Mouse (Mus musculus) thymus, adult 2 months (tissue): ENCODE results near the gene Suclg2. TPM values are rescaled to one million over a fixed set of nuclear protein-coding genes. Genes with fewer than 3 reads are reported as not detected.

Source experiments
- DNase-seq: peaks from one replicate; pipeline ENCODE4 v3.0.0; 2021
- H3K27ac ChIP-seq: fragments of 200-500 bp; 2 replicates; pipeline ENCODE4 v1.5.1; 2012; ENCODE audit warnings: low read length, control low read depth; ENCODE audit not compliant: control insufficient read depth, insufficient read depth
- H3K27me3 ChIP-seq: fragments of 200-500 bp; 2 replicates; pipeline ENCODE4 v1.6.1; 2012; ENCODE audit warnings: mild to moderate bottlenecking, low read length, moderate library complexity, mixed read lengths; ENCODE audit not compliant: control insufficient read depth, insufficient read depth
- H3K36me3 ChIP-seq: fragments of 200-500 bp; 2 replicates; pipeline ENCODE4 v1.6.1; 2012; ENCODE audit warnings: mild to moderate bottlenecking, low read length, moderate library complexity; ENCODE audit not compliant: control insufficient read depth, insufficient read depth
- H3K4me1 ChIP-seq: fragments of 200-500 bp; replicated peaks from 2 replicates; pipeline ENCODE4 v1.6.1; 2012; ENCODE audit warnings: low read length; ENCODE audit not compliant: control insufficient read depth, insufficient read depth
- H3K4me3 ChIP-seq: fragments of 200-500 bp; 2 replicates; pipeline ENCODE4 v1.5.1; 2012; ENCODE audit warnings: mild to moderate bottlenecking, low read length, control low read depth, moderate library complexity; ENCODE audit not compliant: control insufficient read depth, insufficient read depth
- CTCF ChIP-seq: fragments of 200-500 bp; IDR thresholded peaks from 2 replicates; pipeline ENCODE4 v1.5.1; 2012; ENCODE audit warnings: mild to moderate bottlenecking, control low read depth, low read length, moderate library complexity, borderline replicate concordance; ENCODE audit not compliant: control insufficient read depth, poor library complexity, insufficient read depth; ENCODE audit errors: extremely low read depth
- POLR2A ChIP-seq: fragments of 200-500 bp; IDR thresholded peaks from 2 replicates; pipeline ENCODE4 v1.6.1; 2012; ENCODE audit warnings: mild to moderate bottlenecking, low read length, control low read depth, moderate library complexity; ENCODE audit not compliant: control insufficient read depth, poor library complexity, insufficient read depth; ENCODE audit errors: extremely low read depth
- WGBS: fragments of 180-500 bp; shearing (Covaris S2); methylation state at CpG from one replicate; pipeline ENCODE4 v1.1.7; 2018; 5-methylcytosine and 5-hydroxymethylcytosine counted together
- polyA plus RNA-seq: library from polyadenylated mRNA; depleted of rRNA; stranded (reverse); fragments of >200 nt; gene quantifications from 2 replicates; pipeline ENCODE4 v1.2.3, GENCODE M21; 2012

Gene Suclg2
- polyA plus RNA-seq, 1 experiment, result 8.7 TPM

DNA sequence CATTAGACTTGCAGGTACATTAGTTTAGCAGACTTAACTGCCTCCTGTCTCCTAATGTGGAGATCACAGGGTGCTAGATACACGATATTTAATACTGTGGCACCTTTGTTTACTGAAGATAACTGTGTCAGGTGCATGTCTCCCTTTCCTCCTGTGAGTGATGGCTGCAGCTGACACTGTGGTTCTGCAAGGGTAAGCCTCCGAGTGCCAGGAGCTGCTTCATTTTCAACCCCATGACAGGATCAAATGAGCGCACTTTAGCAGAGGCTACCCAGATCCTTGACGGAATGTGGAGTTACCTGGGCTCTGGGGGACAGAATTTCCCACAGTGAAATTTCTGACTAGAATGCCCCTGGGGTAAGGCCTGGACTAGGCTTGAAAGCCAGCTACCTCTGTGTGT lies 253.3 kb downstream of the Suclg2 start:
- H3K4me1 ChIP-seq, result no peaks in the 10 kb centered on the region
- no peaks in the 10 kb centered on the region for H3K36me3 ChIP-seq
- H3K27ac ChIP-seq, result no peak overlapping the region
- 89% methylated on average over 4 of the region's 4 CpGs for WGBS
- H3K27me3 ChIP-seq, result no peaks in the 10 kb centered on the region
- no peak overlapping the region for H3K4me3 ChIP-seq
- DNase-seq, result no peak
- TF ChIP-seq POLR2A (no peak), CTCF (no peak)

DNA sequence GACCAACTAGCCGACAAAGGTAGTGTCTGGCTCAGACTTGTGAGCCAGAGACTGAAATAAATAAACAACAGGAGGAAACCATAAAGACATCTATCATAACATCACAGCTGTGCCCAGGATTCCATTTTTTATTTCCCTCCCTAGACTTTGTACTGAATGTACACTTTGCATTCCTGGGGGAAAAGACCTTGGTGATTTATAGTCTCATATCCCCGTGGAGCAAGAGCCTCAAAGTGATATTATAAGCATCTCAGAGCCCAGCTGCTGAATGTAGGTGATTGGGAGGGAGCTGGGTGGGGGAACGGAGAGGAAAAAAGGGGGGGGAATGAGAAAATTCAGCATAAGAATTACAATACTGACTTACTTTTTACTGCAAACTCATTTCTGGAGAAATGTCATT lies 259.2 kb downstream of the Suclg2 start:
- Histone ChIP-seq H3K27me3 (no peaks in the 10 kb centered on the region), H3K4me3 (no peak overlapping the region), H3K36me3 (no peaks in the 10 kb centered on the region), H3K4me1 (no peaks in the 10 kb centered on the region), H3K27ac (no peak overlapping the region)
- TF ChIP-seq POLR2A, result no peak
- no peak for TF ChIP-seq CTCF
- no peak for DNase-seq
- 75% methylated on average over 3 of the region's 3 CpGs for WGBS

- H3K4me1 ChIP-seq, result no peaks in the 10 kb centered on the region
- 95% methylated on average over 2 of the region's 2 CpGs for WGBS
- H3K36me3 ChIP-seq, result no peaks in the 10 kb centered on the region
- DNase-seq, result no peak
- H3K27me3 ChIP-seq, result no peaks in the 10 kb centered on the region
- no peak overlapping the region for H3K4me3 ChIP-seq
- no peak overlapping the region for H3K27ac ChIP-seq
- no peak for TF ChIP-seq CTCF
- no peak for TF ChIP-seq POLR2A
Measured at GRCm38 (mm10) chr6:95446151-95446550, 272.4 kb downstream of the Suclg2 start.

GRCm38 (mm10) chr6:95445036-95445435 lies 273.6 kb downstream of the Suclg2 start:
- Histone ChIP-seq H3K27ac (no peak overlapping the region), H3K4me3 (no peak overlapping the region), H3K36me3 (no peaks in the 10 kb centered on the region), H3K4me1 (no peaks in the 10 kb centered on the region), H3K27me3 (no peaks in the 10 kb centered on the region)
- 85% methylated on average over 4 of the region's 4 CpGs for WGBS
- no peak for TF ChIP-seq POLR2A
- no peak for TF ChIP-seq CTCF
- no peak for DNase-seq
